Mouse (Mus musculus): ENCODE measurements at regions not wholly inside any gene's neighbourhood (a gene's known extent, or its start where the extent isn't known, plus 50 kb on each side); places are given as distances from the start of the nearest gene placed in this dataset.

GRCm38 (mm10) chr12:35640911-35641345, 106.1 kb upstream of the Ahr start:
- DNase-seq (ENCODE audit: extremely low spot score) = no peak

- DNase-seq (ENCODE audit: extremely low spot score) = no peak
Measured at GRCm38 (mm10) chr12:35623484-35623883, 88.6 kb upstream of the Ahr start.

DNA sequence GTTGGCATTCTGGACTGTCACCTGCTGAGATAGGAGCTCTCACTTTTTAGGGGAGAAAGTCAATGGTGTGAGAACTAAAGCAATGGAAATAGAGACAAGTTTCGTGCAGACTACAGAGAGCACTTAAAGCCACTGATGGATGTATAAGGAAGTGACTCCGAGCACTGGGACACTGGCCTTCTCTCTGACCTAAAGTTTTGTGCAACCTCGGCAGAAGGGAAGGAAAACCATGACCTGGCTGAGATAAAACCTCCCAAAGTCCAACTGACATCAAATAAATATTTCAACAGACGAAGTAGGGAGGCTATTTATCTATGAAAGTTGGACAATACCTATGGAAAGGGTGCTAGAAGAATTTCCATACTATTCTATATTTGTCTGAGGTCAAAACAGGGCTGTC, 80.0 kb upstream of the Ahr start:
- DNase-seq (ENCODE audit: extremely low spot score) = no peak

DNA sequence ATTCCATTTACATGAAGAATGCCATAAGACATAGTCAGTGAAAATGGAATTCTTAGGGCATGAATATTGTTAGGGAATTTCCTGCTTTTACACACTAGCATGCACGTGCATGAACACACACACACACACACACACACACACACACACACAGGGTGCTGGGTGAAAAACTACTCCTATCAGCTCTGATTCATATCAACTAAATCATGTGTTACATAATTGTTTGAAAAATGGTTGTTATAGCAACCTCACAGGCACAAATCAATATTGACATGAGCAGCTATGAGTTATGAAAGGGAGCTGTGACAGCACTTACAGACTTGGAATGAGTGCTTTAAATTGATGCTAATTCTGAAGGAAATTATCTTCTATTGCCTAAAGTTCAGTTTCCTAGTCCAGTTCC, 72.8 kb upstream of the Ahr start:
- no peak for DNase-seq (ENCODE audit: extremely low spot score)

DNA sequence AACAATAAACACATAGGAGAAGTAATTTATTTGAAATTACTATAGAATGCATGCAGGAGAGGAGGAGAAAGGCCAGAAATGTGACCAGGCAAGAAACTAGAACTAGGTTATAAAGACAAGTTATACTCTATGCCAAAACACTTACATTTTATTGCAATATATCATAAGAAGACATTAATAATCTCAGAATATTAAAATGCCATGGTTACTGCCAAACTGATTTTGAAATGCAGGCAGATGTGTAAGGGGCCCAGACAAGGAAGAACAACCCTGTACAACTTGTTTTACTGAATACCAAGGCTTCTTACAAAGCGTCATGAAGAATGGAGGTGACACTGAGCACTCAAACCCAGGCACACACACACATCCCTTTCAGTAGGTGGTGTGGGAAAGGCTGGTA, 68.9 kb upstream of the Ahr start:
- no peak for DNase-seq (ENCODE audit: extremely low spot score)

- DNase-seq (ENCODE audit: extremely low spot score) = no peak
Measured at GRCm38 (mm10) chr12:35602589-35602988, 67.8 kb upstream of the Ahr start.

DNA sequence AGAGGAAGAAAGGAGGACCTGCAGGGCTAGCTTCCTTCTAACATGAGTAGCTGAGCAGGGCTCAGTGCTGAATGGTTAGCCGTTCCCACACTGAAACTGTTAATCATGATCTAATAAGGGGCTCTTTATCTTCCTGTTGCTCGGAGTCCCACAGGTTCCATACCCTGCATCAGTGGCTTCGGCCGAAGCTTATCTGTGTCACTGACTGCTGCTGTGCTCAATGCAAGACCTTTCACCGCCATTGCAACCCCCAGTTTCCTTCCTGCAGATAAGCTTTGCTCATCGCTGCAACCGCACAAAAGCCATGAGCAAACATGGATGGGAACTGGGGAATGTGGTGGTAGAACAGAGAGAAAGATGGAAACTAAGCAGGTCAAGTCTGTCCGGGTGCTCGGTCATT, 63.5 kb upstream of the Ahr start:
- DNase-seq (ENCODE audit: extremely low spot score) = no peak

- no peak for DNase-seq (ENCODE audit: extremely low spot score)
Measured at GRCm38 (mm10) chr12:35592866-35593265, 58.0 kb upstream of the Ahr start.
